Mouse (Mus musculus) limb, embryonic 15.5 days (tissue): Measurements from ENCODE around the gene Mgat3. TPM values are rescaled to one million over a fixed set of nuclear protein-coding genes. Genes with fewer than 3 reads are reported as not detected.

ENCODE experiments used
- ATAC-seq: fragments of 200-750 bp; cut with Nextera tagmentation; 2 replicates; pipeline ENCODE4 v1.8.0; 2017; ENCODE audit warnings: low read depth, moderate TSS enrichment; ENCODE audit not compliant: insufficient number of reproducible peaks, low FRiP score, low TSS enrichment
- H3K27ac ChIP-seq: fragments of 300-500 bp; sonication (generic); 2 replicates; pipeline ENCODE4 v1.5.1; 2015; ENCODE audit warnings: moderate library complexity, mild to moderate bottlenecking, inconsistent platforms
- H3K27me3 ChIP-seq: fragments of 300-500 bp; sonication (generic); 2 replicates; pipeline ENCODE4 v1.6.1; 2015; ENCODE audit warnings: inconsistent platforms
- H3K36me3 ChIP-seq: fragments of 300-500 bp; sonication (generic); 2 replicates; pipeline ENCODE4 v1.6.1; 2015; ENCODE audit warnings: inconsistent platforms
- H3K4me1 ChIP-seq: fragments of 300-500 bp; sonication (generic); 2 replicates; pipeline ENCODE4 v1.6.1; 2015; ENCODE audit warnings: inconsistent platforms
- H3K4me2 ChIP-seq: fragments of 300-500 bp; sonication (generic); 2 replicates; pipeline ENCODE4 v1.6.1; 2015; ENCODE audit warnings: mild to moderate bottlenecking, inconsistent platforms
- H3K4me3 ChIP-seq: fragments of 300-500 bp; sonication (generic); 2 replicates; pipeline ENCODE4 v1.5.1; 2015; ENCODE audit warnings: mild to moderate bottlenecking, inconsistent platforms
- H3K9ac ChIP-seq: fragments of 300-500 bp; sonication (generic); 2 replicates; pipeline ENCODE4 v1.6.1; 2015; ENCODE audit warnings: inconsistent platforms
- H3K9me3 ChIP-seq: fragments of 300-500 bp; sonication (generic); 2 replicates; pipeline ENCODE4 v1.6.1; 2016; ENCODE audit warnings: inconsistent platforms
- WGBS: fragments of 180-500 bp; shearing (Covaris S2); methylation state at CpG from one replicate; pipeline ENCODE4 v1.1.7; 2015; 5-methylcytosine and 5-hydroxymethylcytosine counted together
- polyA plus RNA-seq: library from polyadenylated mRNA; unstranded; fragments of >200 nt; fragmentation: Nextera tagmentation; extraction: Ambion mirVana; gene quantifications from 2 replicates; pipeline ENCODE4 v1.2.1, GENCODE M21; 2015

Gene Mgat3
- polyA plus RNA-seq, 1 experiment from 2014 or later: 3.5 TPM

DNA sequence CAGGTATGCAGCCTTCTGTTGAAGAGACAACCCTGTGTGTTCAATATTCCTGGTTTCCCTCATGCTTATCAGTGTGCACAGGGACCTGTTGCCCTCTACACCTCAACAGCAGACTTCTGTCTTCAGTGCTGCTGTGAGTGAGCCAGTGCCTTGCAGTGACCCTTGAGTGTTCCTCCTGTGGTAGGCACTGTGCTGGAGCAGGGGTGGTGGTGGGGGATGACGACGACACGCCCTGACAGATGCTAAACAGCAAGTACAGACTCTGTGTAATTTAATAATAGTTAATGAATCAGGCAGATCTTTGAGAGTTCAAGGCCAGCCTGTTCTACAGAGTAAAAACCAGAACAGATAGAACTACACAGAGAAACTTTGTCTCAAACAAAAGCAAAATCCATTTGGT, 36.9 kb upstream of the Mgat3 start:
- H3K4me2 ChIP-seq: no peak overlapping the region
- peaks cover 25% of the 10 kb centered on the region for H3K36me3 ChIP-seq
- no peak overlapping the region for H3K9ac ChIP-seq
- H3K9me3 ChIP-seq: no peaks in the 10 kb centered on the region
- 91% methylated on average over 3 of the region's 3 CpGs for WGBS
- no peak for ATAC-seq
- H3K4me3 ChIP-seq: no peak overlapping the region
- H3K27ac ChIP-seq: no peak overlapping the region
- H3K4me1 ChIP-seq: peaks cover 13% of the 10 kb centered on the region
- H3K27me3 ChIP-seq: no peaks in the 10 kb centered on the region

DNA sequence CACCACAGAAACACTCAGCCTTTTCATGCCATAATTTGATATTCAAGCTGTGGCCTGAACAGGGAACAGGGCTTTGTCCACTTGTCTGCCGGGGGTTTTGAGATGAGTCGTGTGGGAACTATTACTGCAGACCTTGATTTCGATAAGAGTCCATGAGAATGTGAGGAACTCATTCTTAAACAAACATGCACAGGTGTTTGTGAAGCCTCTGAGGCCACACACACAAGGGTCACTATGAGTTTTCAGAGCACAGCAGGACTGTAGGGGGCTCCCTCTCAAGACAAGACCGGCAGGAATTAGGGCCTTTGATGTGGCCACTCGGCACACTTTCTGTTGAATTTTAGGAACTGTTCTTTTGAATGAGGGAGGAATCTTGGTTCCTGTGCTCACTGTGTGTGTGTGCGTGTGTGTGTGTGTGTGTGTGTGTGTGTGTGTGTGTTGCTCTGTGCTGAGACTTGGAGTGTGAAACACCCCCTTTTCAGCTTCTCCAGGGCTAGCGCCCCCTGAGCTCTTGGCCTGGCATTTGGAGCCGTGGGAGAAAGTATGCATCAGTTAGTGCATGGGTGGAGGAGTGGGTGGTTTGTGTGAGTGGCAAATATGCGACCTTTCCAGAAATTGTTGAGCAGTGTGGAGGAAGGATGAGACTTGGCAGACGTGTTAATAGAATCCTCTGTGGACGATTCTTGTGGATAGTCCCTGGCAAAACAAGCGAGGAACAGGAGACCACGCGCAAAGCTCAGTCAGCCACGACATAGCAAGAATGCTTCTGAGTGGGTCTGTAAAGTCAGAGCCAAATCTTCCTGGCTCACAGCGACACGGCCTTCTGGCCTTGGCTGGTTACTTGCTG, 35.4 kb upstream of the Mgat3 start:
- Histone ChIP-seq H3K9ac (no peak overlapping the region), H3K4me3 (no peak overlapping the region), H3K4me2 (no peak overlapping the region), H3K9me3 (no peaks in the 10 kb centered on the region), H3K36me3 (peaks cover 37% of the 10 kb centered on the region), H3K27me3 (no peaks in the 10 kb centered on the region), H3K27ac (no peak overlapping the region), H3K4me1 (peaks cover 13% of the 10 kb centered on the region)
- ATAC-seq: no peak
- 69% methylated on average over 17 of the region's 17 CpGs for WGBS

DNA sequence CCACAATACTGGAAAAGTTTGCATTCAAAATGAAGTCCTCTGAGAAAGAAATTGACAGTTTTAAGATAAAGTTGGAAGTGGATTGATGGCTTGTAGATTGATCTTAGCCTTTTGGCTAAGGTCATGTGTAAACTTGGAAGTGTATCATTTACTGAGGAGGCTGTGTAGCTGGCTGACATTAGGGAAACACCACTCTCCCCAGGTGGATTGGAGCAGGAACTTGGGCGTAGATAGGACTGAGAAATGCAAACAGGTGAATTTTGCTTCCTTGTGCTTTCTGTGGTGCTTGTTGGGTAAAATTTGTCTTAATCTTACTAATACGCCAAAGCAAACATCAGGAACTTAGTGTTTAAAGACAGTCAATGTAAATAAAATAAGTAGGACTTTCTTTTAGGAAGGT, 33.2 kb upstream of the Mgat3 start:
- 94% methylated on average over 2 of the region's 2 CpGs for WGBS

DNA sequence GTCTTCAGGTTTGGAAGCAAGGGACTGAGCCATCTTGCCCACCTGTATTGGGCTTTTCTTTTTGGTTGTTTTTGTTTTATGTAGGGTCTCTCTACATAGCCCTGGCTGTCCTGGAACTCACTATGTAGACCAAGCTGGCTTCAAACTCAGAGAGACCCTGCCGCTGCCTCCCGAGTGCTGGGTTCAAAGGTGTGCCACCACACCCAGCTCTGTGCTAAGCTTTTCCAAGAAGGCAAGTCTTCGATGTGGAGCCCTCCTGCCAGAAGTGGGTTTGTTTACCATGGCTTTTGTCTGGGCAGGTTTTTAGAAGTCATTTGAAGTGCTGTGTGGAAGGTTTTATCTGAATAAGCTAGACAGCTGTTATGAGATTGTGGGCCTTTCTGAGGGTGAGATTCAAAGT, 32.6 kb upstream of the Mgat3 start:
- no peak for ATAC-seq

More for the DNA sequence above, 33.2 kb upstream of the Mgat3 start:
- Histone ChIP-seq H3K27ac (no peak overlapping the region), H3K9me3 (no peaks in the 10 kb centered on the region), H3K4me1 (no peaks in the 10 kb centered on the region), H3K9ac (no peak overlapping the region), H3K4me3 (no peak overlapping the region), H3K27me3 (no peaks in the 10 kb centered on the region), H3K36me3 (peaks cover 48% of the 10 kb centered on the region), H3K4me2 (no peak overlapping the region)
- ATAC-seq: no peak

DNA sequence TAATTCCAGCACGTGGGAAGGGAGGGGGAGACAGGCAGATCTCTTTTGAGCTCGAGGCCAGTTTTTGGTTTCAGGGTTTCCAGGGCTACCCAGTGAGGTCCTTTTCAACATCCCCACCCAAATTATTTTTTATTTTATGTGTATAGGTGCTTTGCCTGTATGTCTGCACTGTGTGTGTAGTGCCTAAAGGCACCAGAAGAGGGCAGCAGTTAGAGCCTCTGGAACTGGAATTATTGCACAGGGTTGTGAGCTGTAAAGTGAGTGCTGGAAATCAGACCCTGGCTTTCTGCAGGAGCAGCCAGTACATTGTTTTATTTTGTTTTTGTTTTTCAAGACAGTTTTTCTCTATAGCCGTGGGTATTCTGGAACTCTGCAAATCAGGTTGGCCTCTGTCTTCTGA, 31.4 kb upstream of the Mgat3 start:
- no peaks in the 10 kb centered on the region for H3K4me1 ChIP-seq
- no peaks in the 10 kb centered on the region for H3K27me3 ChIP-seq
- no peak for ATAC-seq
- no peak overlapping the region for H3K27ac ChIP-seq
- H3K9ac ChIP-seq: no peak overlapping the region
- H3K36me3 ChIP-seq: peaks cover 44% of the 10 kb centered on the region
- H3K9me3 ChIP-seq: no peaks in the 10 kb centered on the region
- no peak overlapping the region for H3K4me2 ChIP-seq
- over 99% methylated on average over 3 of the region's 3 CpGs for WGBS
- H3K4me3 ChIP-seq: no peak overlapping the region

More for the DNA sequence above, 32.6 kb upstream of the Mgat3 start:
- Histone ChIP-seq H3K27me3 (no peaks in the 10 kb centered on the region), H3K9me3 (no peaks in the 10 kb centered on the region), H3K4me2 (no peak overlapping the region), H3K4me3 (no peak overlapping the region), H3K4me1 (no peaks in the 10 kb centered on the region), H3K36me3 (peaks cover 48% of the 10 kb centered on the region), H3K9ac (no peak overlapping the region), H3K27ac (no peak overlapping the region)
- 96% methylated on average over 3 of the region's 3 CpGs for WGBS

DNA sequence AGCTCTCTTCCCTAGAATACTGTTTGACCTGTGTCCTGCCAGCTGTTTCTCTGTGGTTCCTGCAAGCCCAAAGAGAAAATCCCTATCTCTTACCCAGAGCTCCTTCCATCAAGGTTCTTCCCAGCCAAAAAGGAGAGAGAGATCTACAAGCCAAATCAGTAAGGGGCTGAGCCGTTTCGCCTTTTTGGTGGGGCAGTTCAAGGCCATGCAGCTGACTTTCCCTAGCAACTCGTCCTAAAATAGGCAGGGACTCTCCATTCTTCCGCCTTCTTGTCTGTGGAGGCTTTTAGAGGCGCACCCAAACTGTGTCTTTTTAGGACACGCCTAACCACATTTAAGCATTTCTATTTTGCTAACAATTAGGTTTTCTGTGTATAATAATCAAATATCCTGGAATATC, 29.8 kb upstream of the Mgat3 start:
- ATAC-seq: no peak
- H3K36me3 ChIP-seq: peaks cover 44% of the 10 kb centered on the region
- no peaks in the 10 kb centered on the region for H3K9me3 ChIP-seq

DNA sequence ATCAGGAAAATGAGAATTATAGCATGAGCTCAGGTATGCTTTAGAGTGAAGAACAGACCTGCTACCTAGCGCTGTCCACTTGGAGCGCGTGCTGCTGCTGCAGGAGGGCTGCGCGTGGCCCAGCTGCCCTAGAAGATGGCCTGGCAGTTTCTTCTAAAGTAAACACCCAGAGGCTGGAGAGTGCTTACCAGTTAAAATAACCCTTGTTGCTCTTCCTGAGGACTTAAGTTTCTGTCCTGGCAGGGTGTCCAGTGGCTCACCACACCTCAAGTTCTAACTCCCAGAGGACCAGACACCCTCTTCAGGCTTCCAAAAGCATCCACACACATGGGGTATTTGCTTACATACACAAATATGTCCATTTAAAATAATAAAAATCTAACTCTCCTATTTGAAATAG, 28.1 kb upstream of the Mgat3 start:
- H3K9me3 ChIP-seq: no peaks in the 10 kb centered on the region
- H3K9ac ChIP-seq: 0 out of 2 replicates have a peak overlapping the region, but pooled peaks have one; percentile 10
- WGBS: 92% methylated on average over 5 of the region's 5 CpGs
- H3K27me3 ChIP-seq: no peaks in the 10 kb centered on the region
- no peak overlapping the region for H3K4me2 ChIP-seq
- no peak overlapping the region for H3K27ac ChIP-seq
- no peak overlapping the region for H3K4me3 ChIP-seq
- H3K4me1 ChIP-seq: no peaks in the 10 kb centered on the region
- peaks cover 53% of the 10 kb centered on the region for H3K36me3 ChIP-seq
- ATAC-seq: no peak

More for the DNA sequence above, 29.8 kb upstream of the Mgat3 start:
- WGBS: 83% methylated on average over 6 of the region's 6 CpGs
- H3K27me3 ChIP-seq: no peaks in the 10 kb centered on the region
- H3K4me3 ChIP-seq: no peak overlapping the region
- no peak overlapping the region for H3K27ac ChIP-seq
- H3K4me1 ChIP-seq: no peaks in the 10 kb centered on the region
- H3K9ac ChIP-seq: no peak overlapping the region
- H3K4me2 ChIP-seq: no peak overlapping the region

DNA sequence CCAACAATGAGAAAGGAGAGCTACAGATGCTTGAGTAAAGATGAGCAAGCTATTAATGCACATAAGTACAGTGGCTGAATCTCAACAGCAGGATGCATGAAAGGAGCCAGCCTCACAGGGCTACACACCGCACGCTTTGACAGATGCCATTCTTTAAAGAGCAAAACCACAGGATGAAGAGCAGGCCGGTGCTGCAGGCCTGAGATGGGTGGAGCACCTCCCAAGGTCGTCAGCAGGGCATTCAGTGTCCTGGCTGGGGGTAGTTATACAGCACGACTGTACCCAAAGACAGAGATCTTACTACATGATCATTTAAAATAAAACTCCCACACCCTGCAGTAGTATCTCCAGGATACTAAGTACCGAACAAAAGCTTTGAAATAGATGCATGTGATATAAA, 27.4 kb upstream of the Mgat3 start:
- 55% methylated on average over 6 of the region's 6 CpGs for WGBS
- no peak overlapping the region for H3K4me3 ChIP-seq
- H3K4me1 ChIP-seq: no peaks in the 10 kb centered on the region
- no peak for ATAC-seq
- no peak overlapping the region for H3K4me2 ChIP-seq
- peaks cover 52% of the 10 kb centered on the region for H3K36me3 ChIP-seq
- H3K9me3 ChIP-seq: no peaks in the 10 kb centered on the region
- H3K27me3 ChIP-seq: no peaks in the 10 kb centered on the region
- no peak overlapping the region for H3K27ac ChIP-seq
- H3K9ac ChIP-seq: no peak overlapping the region

DNA sequence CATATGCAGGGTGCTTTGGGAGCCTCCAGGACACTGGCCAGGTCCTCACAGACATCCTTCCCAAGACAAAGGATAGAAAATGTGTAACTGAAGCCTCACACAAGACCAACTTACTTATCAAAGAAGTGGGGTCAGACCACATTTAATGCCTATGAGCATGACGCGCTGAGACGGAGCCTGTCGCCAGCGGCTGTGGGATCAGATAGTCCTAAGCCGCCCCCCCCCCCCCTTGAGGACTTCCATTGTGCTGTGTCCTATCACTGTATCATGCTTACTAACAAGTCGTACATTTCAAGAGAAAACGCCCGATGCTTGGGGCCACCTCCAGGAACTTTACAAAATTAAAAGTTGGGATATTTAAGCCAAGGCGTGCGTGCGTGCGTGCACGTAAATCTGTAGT, 26.4 kb upstream of the Mgat3 start:
- H3K9me3 ChIP-seq: no peaks in the 10 kb centered on the region
- 88% methylated on average over 14 of the region's 14 CpGs for WGBS
- H3K9ac ChIP-seq: no peak overlapping the region
- H3K4me3 ChIP-seq: no peak overlapping the region
- no peak overlapping the region for H3K27ac ChIP-seq
- no peak overlapping the region for H3K4me2 ChIP-seq
- peaks cover 52% of the 10 kb centered on the region for H3K36me3 ChIP-seq
- ATAC-seq: no peak
- no peaks in the 10 kb centered on the region for H3K27me3 ChIP-seq
- H3K4me1 ChIP-seq: no peaks in the 10 kb centered on the region

DNA sequence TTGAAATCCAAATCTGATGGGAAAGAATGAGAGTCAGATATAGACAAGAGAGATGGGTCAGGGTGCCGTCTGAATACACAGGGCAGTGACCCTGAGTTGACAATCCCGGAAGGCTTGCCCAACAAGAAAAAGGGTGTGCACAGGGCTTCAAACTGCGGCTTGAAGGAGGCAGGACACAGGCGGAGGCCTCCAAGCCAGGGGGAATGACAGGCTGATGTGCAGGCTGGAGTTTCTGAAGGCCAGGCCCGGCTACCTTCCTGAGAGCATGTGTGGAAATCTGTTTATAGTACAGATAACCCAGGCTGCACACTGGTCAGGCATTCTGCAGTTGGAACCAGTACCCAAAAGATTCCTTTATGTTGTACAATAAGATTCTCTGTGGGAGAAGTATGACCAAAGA, 26.0 kb upstream of the Mgat3 start:
- Histone ChIP-seq H3K9me3 (no peaks in the 10 kb centered on the region), H3K9ac (no peak overlapping the region), H3K27ac (no peak overlapping the region), H3K4me2 (no peak overlapping the region), H3K36me3 (peaks cover 53% of the 10 kb centered on the region), H3K4me3 (no peak overlapping the region), H3K4me1 (no peaks in the 10 kb centered on the region), H3K27me3 (no peaks in the 10 kb centered on the region)
- no peak for ATAC-seq
- 77% methylated on average over 5 of the region's 5 CpGs for WGBS

DNA sequence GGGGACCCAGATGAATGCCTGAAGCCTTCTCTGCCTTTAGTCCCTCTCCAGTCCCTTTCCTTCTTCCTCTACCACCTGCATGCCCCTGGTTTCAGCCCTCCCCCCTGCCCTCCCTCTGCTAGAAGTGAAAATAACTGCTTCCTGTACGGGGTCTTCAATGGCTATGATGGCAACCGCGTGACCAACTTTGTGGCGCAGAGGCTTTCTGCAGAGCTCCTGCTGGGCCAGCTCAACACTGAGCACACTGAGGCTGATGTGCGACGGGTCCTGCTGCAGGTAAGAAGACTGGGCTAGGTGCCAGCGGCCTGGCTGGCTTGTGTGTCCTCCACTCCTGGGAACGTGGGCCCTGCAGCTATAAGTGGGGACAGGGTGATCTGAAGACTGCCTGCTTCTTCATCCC, 25.0 kb upstream of the Mgat3 start:
- H3K4me1 ChIP-seq: no peaks in the 10 kb centered on the region
- H3K27me3 ChIP-seq: no peaks in the 10 kb centered on the region
- H3K36me3 ChIP-seq: peaks cover 54% of the 10 kb centered on the region
- H3K9me3 ChIP-seq: no peaks in the 10 kb centered on the region
- H3K4me3 ChIP-seq: no peak overlapping the region
- ATAC-seq: no peak
- 76% methylated on average over 8 of the region's 8 CpGs for WGBS
- H3K27ac ChIP-seq: no peak overlapping the region
- H3K9ac ChIP-seq: no peak overlapping the region
- no peak overlapping the region for H3K4me2 ChIP-seq

DNA sequence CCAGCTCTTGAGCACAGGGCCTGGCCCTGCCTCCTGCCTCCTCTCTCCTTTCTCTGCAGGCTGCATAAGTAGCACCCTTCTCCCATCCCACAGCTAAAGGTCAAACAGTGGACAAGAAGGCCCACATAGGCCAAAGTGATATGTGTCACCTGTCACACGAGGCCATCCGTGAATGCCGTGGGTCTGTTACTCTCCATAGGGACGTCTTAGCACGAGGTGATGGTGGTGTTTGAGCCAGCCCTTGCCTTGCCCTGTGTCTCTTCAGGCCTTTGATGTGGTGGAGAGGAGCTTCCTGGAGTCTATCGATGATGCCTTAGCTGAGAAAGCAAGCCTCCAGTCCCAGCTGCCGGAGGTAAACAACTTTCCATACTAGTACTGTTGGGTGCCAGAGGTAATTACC, 24.0 kb upstream of the Mgat3 start:
- no peaks in the 10 kb centered on the region for H3K27me3 ChIP-seq
- 88% methylated on average over 7 of the region's 7 CpGs for WGBS
- no peaks in the 10 kb centered on the region for H3K4me1 ChIP-seq
- no peak overlapping the region for H3K9ac ChIP-seq
- H3K4me3 ChIP-seq: no peak overlapping the region
- no peaks in the 10 kb centered on the region for H3K9me3 ChIP-seq
- H3K4me2 ChIP-seq: no peak overlapping the region
- H3K27ac ChIP-seq: no peak overlapping the region
- peaks cover 61% of the 10 kb centered on the region for H3K36me3 ChIP-seq
- ATAC-seq: no peak
